Mouse (Mus musculus) E14TG2a.4 (cell line): Measurements from ENCODE around the gene Cmtr1.
A peak's percentile ranks its signal among the peaks of the same experiment; 100 is the strongest.

Source experiments
- H3K27me3 ChIP-seq: 2 replicates; pipeline ENCODE4 v1.6.1; 2014; ENCODE audit warnings: low read length, control low read depth; ENCODE audit not compliant: insufficient read depth
- H3K36me3 ChIP-seq: 2 replicates; pipeline ENCODE4 v1.6.1; 2014; ENCODE audit warnings: low read length, control low read depth; ENCODE audit not compliant: insufficient read depth
- H3K4me1 ChIP-seq: replicated peaks from 2 replicates; pipeline ENCODE4 v1.6.1; 2014; ENCODE audit warnings: low read depth, low read length, control low read depth
- H3K4me3 ChIP-seq: replicated peaks from 2 replicates; pipeline ENCODE4 v1.5.1; 2014; ENCODE audit warnings: mild to moderate bottlenecking, low read length
- H3K9me3 ChIP-seq: 2 replicates; pipeline ENCODE4 v1.6.1; 2014; ENCODE audit warnings: low read length, control low read depth
- CTCF ChIP-seq: conservative IDR thresholded peaks from 2 replicates; pipeline ENCODE4 v1.5.1; 2014; ENCODE audit warnings: low read length
- NANOG ChIP-seq: IDR thresholded peaks from 2 replicates; pipeline ENCODE4 v1.6.1; 2014; ENCODE audit warnings: borderline replicate concordance, low read length, mixed read lengths
- POU5F1 ChIP-seq: IDR thresholded peaks from 2 replicates; pipeline ENCODE4 v1.6.1; 2014; ENCODE audit warnings: low read length, borderline replicate concordance

Cmtr1 gene

GRCm38 (mm10) chr17:29679038-29679767, 18.8 kb downstream of the Cmtr1 start:
- H3K9me3 ChIP-seq, result no peaks in the 10 kb centered on the region
- no peaks in the 10 kb centered on the region for H3K27me3 ChIP-seq
- peaks cover 49% of the 10 kb centered on the region for H3K4me1 ChIP-seq
- H3K36me3 ChIP-seq, result peaks cover 98% of the 10 kb centered on the region
- TF ChIP-seq CTCF (no peak), POU5F1 (no peak), NANOG (no peak)
- H3K4me3 ChIP-seq, result no peak overlapping the region

DNA sequence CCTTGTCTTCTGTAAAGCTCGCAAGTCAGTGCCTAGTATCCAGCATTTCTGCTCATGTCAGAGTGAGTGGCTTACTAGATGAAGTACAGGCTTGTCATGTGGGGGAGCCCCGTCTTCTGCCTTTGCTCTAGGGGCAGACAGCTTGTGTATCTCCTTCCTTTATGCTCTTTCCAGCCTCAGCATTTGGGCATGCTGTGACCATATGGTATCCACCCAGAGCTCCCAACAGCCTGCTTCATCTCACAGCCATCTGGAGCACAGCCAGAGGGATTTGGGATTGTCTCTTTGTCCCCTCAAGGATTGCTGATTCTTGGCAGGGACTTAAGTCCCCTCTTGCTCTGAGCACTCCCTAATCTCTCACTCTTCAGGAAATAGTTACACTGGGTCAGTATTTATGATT, 19.8 kb downstream of the Cmtr1 start:
- H3K27me3 ChIP-seq, result no peaks in the 10 kb centered on the region
- H3K9me3 ChIP-seq, result no peaks in the 10 kb centered on the region
- peaks cover 49% of the 10 kb centered on the region for H3K4me1 ChIP-seq
- H3K4me3 ChIP-seq, result no peak overlapping the region
- peaks cover 99% of the 10 kb centered on the region for H3K36me3 ChIP-seq
- TF ChIP-seq POU5F1 (no peak), CTCF (no peak), NANOG (no peak)

DNA sequence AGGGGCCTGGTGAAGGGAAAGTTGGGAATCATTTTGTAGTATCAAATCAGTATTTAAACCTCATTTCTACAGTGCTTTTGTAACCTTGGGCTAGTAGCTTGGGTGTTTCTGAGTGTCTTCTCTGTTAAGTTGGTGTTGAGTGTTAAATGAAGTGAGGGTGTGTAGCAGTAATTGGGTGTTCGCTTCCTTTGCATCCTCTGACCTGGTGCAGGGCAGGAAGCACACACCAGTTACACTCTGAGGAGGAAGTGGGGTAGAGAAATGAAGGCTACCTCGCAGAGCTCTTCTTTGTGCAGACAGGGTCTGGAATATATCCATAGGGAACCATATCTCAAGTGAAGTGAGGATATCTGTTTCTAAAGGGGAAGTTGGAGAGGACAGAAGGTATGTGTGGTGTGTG, 20.5 kb downstream of the Cmtr1 start:
- Histone ChIP-seq H3K4me1 (peaks cover 48% of the 10 kb centered on the region), H3K36me3 (peaks cover 99% of the 10 kb centered on the region), H3K27me3 (no peaks in the 10 kb centered on the region), H3K4me3 (no peak overlapping the region), H3K9me3 (no peaks in the 10 kb centered on the region)
- TF ChIP-seq POU5F1 (no peak), NANOG (no peak), CTCF (no peak)

- Histone ChIP-seq H3K27me3 (no peaks in the 10 kb centered on the region), H3K4me3 (no peak overlapping the region), H3K36me3 (peaks cover 99% of the 10 kb centered on the region), H3K4me1 (peaks cover 44% of the 10 kb centered on the region), H3K9me3 (no peaks in the 10 kb centered on the region)
- no peak for TF ChIP-seq NANOG
- TF ChIP-seq POU5F1, result no peak
- peak; percentile 21; the same call in 1 of the 2 replicates for TF ChIP-seq CTCF
Observed at GRCm38 (mm10) chr17:29681669-29682068, 21.3 kb downstream of the Cmtr1 start.

GRCm38 (mm10) chr17:29682261-29682660, 21.9 kb downstream of the Cmtr1 start:
- Histone ChIP-seq H3K4me1 (peaks cover 44% of the 10 kb centered on the region), H3K9me3 (no peaks in the 10 kb centered on the region), H3K36me3 (peaks cover 99% of the 10 kb centered on the region), H3K27me3 (no peaks in the 10 kb centered on the region), H3K4me3 (no peak overlapping the region)
- TF ChIP-seq NANOG (no peak), CTCF (no peak), POU5F1 (no peak)

- Histone ChIP-seq H3K27me3 (no peaks in the 10 kb centered on the region), H3K36me3 (peaks cover 99% of the 10 kb centered on the region), H3K4me3 (no peak overlapping the region), H3K9me3 (no peaks in the 10 kb centered on the region), H3K4me1 (peaks cover 36% of the 10 kb centered on the region)
- TF ChIP-seq POU5F1 (no peak), CTCF (no peak), NANOG (no peak)
Observed at GRCm38 (mm10) chr17:29683127-29683526, 22.7 kb downstream of the Cmtr1 start.

GRCm38 (mm10) chr17:29684275-29684674, 23.9 kb downstream of the Cmtr1 start:
- H3K4me3 ChIP-seq, result no peak overlapping the region
- H3K9me3 ChIP-seq, result 0 out of 2 replicates have a peak, but pooled peaks cover 4% of the 10 kb centered on the region
- no peak for TF ChIP-seq CTCF
- no peak for TF ChIP-seq NANOG
- peaks cover 25% of the 10 kb centered on the region for H3K4me1 ChIP-seq
- no peaks in the 10 kb centered on the region for H3K27me3 ChIP-seq
- peaks cover 95% of the 10 kb centered on the region for H3K36me3 ChIP-seq

- H3K4me3 ChIP-seq, result no peak overlapping the region
- peaks cover 11% of the 10 kb centered on the region; the same call in 1 of the 2 replicates for H3K4me1 ChIP-seq
- H3K27me3 ChIP-seq, result no peaks in the 10 kb centered on the region
- 0 out of 2 replicates have a peak, but pooled peaks cover 4% of the 10 kb centered on the region for H3K9me3 ChIP-seq
- no peak for TF ChIP-seq NANOG
- TF ChIP-seq POU5F1, result no peak
- TF ChIP-seq CTCF, result no peak
- peaks cover 96% of the 10 kb centered on the region for H3K36me3 ChIP-seq
Observed at GRCm38 (mm10) chr17:29686771-29687170, 26.4 kb downstream of the Cmtr1 start.
